Mouse (Mus musculus): Measurements from ENCODE around the gene Fgr. TPM values are rescaled to one million over a fixed set of nuclear protein-coding genes. Genes with fewer than 3 reads are reported as not detected.

Fgr gene
- polyA plus RNA-seq, 1 experiment from 2014 or later: 0.60 TPM

DNA sequence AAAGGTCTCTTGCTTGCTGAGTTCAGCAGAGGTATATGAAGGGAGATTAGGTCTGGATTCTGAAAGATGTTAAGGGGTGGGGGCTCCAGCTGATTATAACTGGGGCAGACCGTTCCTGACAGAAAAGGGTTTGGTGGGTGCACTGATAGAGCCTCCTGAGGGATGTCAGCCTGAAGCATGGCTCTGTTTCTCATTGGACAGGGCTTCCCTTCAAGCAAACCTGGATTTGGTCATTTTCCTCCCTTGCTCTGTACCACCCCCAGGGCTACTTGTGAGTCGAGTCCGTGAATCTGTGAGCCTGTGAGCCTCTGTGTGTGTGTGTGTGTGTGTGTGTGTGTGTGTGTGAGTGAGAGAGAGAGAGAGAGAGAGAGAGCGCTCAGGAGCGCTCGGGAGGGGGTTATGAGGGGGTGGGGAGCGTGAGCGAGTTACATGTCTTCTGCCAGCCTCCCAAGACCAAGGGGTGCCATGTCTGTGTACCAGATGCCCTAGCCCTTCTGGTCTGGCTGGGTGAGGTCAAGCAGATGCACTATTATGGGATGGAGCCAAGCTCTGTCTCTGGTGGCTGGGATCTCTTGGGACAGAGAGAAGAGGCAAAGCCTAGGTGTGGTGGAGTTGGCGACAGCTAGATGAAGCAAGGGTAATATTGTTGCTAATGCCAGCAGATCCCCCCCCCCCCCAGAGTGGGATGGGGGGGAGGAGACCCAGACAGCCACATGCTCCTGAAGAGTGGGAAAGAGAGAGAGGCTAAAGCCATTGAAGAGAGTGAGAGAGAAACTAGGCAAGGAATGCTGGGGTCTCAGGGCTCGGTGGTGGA lies 41.2 kb downstream of the Fgr start:
- no peak overlapping the region for H3K4me2 ChIP-seq
- H3K4me1 ChIP-seq: peaks cover 83% of the 10 kb centered on the region
- H3K27me3 ChIP-seq (replicated peaks): peaks cover 37% of the 10 kb centered on the region
- 0 out of 2 replicates have a peak overlapping the region, but pooled peaks have one; percentile 12 for H3K27ac ChIP-seq
- H3K36me3 ChIP-seq: no peaks in the 10 kb centered on the region
- 55% methylated on average over 10 of the region's 10 CpGs for WGBS (ENCODE audit: insufficient replicate concordance)
- H3K9me3 ChIP-seq (replicated peaks): no peaks in the 10 kb centered on the region
- no peak overlapping the region for H3K9ac ChIP-seq
- ATAC-seq: no peak
- H3K4me3 ChIP-seq: no peak overlapping the region

DNA sequence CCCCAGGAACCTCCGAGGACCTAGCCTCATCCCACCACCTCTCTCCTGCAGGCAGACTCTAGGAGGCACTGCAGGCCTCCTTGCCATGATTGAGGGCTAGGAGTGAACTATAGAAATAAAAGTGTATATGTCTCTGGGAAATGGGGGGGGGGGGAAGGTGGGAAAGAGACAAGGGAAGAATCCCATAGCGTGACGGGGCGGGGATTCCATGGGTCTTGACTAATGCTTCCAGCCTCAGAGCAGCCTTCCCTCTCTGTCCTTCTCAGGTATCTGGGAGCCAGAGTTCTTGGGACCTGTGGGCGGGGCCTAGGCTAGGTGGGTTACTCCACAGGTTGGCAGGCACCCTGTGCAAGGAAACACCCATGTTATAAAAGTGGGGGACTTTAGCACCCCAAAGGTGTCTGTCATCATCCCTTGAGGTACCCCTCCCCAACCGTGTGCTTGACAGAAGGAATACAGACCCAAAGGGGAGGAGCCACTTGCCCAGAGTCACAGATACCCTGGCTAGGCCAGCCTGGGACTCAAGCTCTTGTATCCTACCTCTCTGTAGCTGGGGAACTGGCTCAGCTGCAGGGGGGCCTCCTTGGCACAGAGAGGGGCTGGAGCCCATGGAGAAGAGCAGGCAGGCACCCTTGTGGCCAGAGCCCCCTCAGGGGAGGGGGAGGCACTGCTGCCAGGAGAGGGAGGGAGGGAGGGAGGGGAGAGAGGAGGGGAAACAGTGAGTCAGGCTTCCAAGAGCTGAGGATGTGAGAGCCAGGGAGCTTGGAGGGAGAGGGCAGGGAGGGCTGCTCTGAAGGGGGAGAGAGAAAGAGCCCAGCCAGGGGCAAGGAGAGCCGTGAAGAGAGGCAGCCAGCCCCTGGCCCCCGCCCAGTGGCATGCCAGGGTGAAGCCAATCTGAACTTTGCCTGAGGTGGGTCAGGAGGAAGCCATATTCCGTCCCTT lies 42.1 kb downstream of the Fgr start:
- H3K4me1 ChIP-seq: peaks cover 83% of the 10 kb centered on the region
- ATAC-seq: no peak
- H3K9me3 ChIP-seq (replicated peaks): no peaks in the 10 kb centered on the region
- H3K27ac ChIP-seq: 0 out of 2 replicates have a peak overlapping the region, but pooled peaks have one; percentile 45
- WGBS (ENCODE audit: insufficient replicate concordance): 43% methylated on average over 9 of the region's 9 CpGs
- peaks cover 28% of the 10 kb centered on the region for H3K27me3 ChIP-seq (replicated peaks)
- H3K4me3 ChIP-seq: no peak overlapping the region
- no peaks in the 10 kb centered on the region for H3K36me3 ChIP-seq
- H3K9ac ChIP-seq: no peak overlapping the region
- H3K4me2 ChIP-seq: no peak overlapping the region

DNA sequence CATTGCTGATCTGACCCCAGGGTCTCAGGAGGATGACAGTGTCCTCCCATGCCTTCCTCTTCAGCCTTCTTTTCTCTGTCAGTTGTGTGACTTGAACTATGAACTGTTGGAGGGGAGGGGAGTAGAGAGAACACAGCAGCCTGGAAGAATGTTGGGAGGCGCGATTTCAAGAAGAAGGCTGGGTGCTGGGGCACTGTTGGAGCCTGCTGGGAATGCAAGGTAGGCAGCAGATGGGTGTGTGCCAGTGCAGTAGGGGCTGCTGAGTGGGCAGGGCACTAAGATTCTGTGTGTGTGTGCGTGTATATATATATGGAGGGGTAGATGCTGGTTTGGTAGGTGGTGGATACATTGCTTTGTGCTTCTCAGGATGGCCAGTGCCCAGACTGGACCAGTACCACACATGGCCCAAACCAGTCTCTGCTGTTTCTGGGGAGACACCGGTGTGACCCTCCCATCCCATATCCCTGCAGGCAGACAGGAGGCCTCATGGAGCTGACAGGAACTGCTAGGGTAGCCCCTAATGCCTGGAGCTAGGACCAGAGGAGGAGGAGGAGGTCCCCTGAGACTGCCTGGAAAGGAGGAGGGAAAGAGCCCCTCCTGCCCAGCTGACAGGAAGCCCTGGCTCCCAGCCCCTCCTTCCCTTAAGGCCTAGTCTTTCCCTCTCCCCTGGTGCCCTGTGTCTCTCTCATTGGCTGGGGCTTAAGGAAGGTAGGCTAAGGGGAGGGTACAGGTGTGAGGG lies 43.0 kb downstream of the Fgr start:
- H3K36me3 ChIP-seq: no peaks in the 10 kb centered on the region
- no peak for ATAC-seq
- H3K9ac ChIP-seq: no peak overlapping the region
- no peak overlapping the region for H3K4me3 ChIP-seq
- no peaks in the 10 kb centered on the region for H3K9me3 ChIP-seq (replicated peaks)
- peaks cover 24% of the 10 kb centered on the region for H3K27me3 ChIP-seq (replicated peaks)
- no peak overlapping the region for H3K4me2 ChIP-seq
- 54% methylated on average over 4 of the region's 4 CpGs for WGBS (ENCODE audit: insufficient replicate concordance)
- no peak overlapping the region for H3K27ac ChIP-seq
- H3K4me1 ChIP-seq: peaks cover 85% of the 10 kb centered on the region

DNA sequence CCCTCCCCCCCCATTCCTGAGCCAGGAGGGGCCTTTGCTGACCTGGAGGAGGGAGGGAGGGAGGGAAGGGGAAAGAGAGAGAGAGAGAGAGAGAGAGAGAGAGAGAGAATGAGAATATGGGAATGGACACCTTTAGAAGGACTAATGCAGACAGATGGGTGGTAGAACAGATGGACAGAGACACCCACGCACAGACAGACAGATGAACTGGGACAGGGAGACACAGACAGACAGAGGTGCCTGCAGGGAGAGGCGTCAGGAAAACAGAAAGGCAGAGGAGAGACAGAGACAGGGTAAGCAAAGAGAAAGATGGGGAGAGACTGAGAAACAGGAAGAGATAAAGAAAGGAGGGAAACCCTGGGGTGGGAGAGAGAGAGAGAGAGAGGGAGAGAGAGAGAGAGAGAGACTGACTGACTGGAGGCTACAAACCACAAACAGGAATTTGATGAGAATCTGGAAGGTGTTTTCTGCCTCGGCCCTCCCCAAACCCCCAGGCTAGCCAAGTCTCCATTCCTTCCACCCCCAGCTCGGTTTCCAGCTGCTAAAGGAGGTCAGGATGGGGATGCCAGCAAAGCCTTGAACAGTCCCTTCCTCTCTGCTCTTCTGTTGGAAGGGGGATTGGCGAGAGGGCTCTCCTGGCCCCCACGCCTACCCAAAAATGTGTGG lies 43.8 kb downstream of the Fgr start:
- H3K27ac ChIP-seq: no peak overlapping the region
- H3K27me3 ChIP-seq (replicated peaks): peaks cover 16% of the 10 kb centered on the region
- H3K4me1 ChIP-seq: peaks cover 85% of the 10 kb centered on the region
- no peak overlapping the region for H3K4me3 ChIP-seq
- 0 out of 2 replicates have a peak, but pooled peaks cover 2% of the 10 kb centered on the region for H3K36me3 ChIP-seq
- no peaks in the 10 kb centered on the region for H3K9me3 ChIP-seq (replicated peaks)
- no peak overlapping the region for H3K9ac ChIP-seq
- 34% methylated on average over 6 of the region's 6 CpGs for WGBS (ENCODE audit: insufficient replicate concordance)
- no peak overlapping the region for H3K4me2 ChIP-seq
- ATAC-seq: no peak

DNA sequence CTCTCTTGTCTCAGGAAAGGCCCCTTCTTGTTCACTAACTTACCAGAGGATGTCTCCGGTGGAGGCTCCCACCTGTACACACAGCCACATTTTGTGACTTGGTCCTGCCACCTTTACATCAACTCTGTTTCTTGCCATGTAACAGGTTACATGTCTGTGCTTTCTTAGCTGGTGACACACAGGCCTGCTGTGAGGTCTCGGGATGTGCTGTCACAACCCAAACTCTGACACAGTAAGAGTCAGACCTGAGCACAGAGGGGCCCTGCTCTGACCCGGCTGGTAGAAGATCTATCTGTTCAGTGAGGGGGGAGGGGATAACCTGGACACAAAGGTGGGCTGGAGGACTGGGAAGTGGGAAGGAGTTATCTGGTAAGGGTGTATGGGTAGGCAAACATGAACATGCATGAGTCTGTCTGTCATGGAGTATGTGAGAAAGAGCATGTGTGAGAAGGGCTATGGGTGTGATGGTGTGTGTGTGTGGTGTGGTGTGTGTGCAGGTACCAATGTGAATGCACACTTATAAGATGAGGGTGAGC lies 44.4 kb downstream of the Fgr start:
- no peaks in the 10 kb centered on the region for H3K9me3 ChIP-seq (replicated peaks)
- H3K4me1 ChIP-seq: peaks cover 85% of the 10 kb centered on the region
- WGBS (ENCODE audit: insufficient replicate concordance): 56% methylated on average over 3 of the region's 3 CpGs
- ATAC-seq: no peak
- H3K27ac ChIP-seq: no peak overlapping the region
- H3K4me3 ChIP-seq: no peak overlapping the region
- peaks cover 10% of the 10 kb centered on the region for H3K27me3 ChIP-seq (replicated peaks)
- H3K9ac ChIP-seq: no peak overlapping the region
- no peak overlapping the region for H3K4me2 ChIP-seq
- H3K36me3 ChIP-seq: 0 out of 2 replicates have a peak, but pooled peaks cover 2% of the 10 kb centered on the region

DNA sequence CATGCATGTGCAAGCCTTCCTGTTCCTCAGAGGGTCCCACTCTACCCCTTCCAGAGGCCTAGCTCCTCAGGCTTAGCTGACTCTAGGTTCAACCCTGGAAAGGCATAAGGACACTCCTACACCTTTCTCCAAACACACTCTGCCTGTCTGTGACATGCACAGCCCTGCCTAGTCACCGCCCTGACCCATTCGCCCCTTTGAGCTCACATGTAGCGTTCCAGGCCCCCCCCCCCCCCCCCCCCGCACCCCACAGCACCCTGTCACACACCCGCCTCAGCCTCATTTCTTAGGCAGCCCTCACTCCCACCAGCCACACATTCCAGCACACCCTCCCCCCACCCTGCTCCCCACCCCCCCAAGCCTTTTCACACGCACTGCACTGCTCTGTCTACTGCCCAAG lies 46.8 kb downstream of the Fgr start:
- no peak overlapping the region for H3K9ac ChIP-seq
- no peak for ATAC-seq
- no peak overlapping the region for H3K27ac ChIP-seq
- 48% methylated on average over 5 of the region's 6 CpGs for WGBS (ENCODE audit: insufficient replicate concordance)
- H3K9me3 ChIP-seq (replicated peaks): no peaks in the 10 kb centered on the region
- no peaks in the 10 kb centered on the region for H3K27me3 ChIP-seq (replicated peaks)
- H3K4me3 ChIP-seq: no peak overlapping the region
- H3K36me3 ChIP-seq: 0 out of 2 replicates have a peak, but pooled peaks cover 4% of the 10 kb centered on the region
- peaks cover 85% of the 10 kb centered on the region for H3K4me1 ChIP-seq
- no peak overlapping the region for H3K4me2 ChIP-seq

DNA sequence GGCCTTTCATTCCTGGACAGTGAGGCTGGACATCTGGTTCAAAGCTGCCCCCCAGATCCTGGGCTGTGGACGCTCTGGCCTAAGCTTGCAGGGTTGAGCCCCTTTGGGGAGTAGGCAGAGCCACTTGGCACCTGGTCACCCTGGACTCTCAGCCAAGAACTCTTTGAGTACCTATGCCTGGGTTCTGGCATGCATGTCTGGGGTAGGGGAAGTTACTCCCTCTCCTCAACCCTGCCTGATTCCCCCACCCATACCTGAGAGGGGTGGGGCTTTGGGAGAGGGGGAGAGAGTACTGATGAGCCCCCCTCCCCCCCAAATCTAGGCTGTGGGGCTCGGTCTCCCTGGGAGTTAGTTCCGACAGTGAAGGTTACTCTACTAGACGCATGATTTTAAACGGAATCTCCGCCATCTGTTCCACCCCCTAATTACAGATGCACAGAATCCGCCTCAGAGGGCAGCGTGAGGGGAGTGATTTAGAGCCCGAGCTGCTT lies 47.3 kb downstream of the Fgr start:
- no peak overlapping the region for H3K4me3 ChIP-seq
- no peak overlapping the region for H3K9ac ChIP-seq
- WGBS (ENCODE audit: insufficient replicate concordance): 40% methylated on average over 9 of the region's 9 CpGs
- H3K9me3 ChIP-seq (replicated peaks): no peaks in the 10 kb centered on the region
- 0 out of 2 replicates have a peak, but pooled peaks cover 4% of the 10 kb centered on the region for H3K36me3 ChIP-seq
- no peaks in the 10 kb centered on the region for H3K27me3 ChIP-seq (replicated peaks)
- no peak overlapping the region for H3K27ac ChIP-seq
- H3K4me2 ChIP-seq: no peak overlapping the region
- peaks cover 82% of the 10 kb centered on the region for H3K4me1 ChIP-seq
- ATAC-seq: no peak

DNA sequence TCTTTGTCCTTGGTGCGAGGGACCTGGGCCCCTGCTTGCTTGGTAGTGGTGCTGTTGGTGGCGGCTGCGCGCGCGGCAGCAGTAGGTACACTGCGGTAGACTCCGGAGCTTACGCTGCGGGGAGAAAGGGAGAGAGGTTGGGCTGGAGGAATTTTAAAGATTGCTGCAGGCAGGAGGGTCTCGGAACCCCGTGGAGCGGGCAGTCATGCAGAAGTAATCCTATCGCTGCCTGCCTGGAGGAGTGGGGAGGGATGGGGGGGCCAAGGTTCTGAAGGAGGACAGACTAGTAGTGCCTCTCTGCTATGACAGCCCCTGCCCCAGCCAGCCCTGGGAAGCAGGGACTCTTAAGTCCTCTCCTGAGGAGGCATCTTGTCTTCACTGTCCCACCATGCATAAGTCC lies 48.3 kb downstream of the Fgr start:
- Histone ChIP-seq H3K27me3 (replicated peaks) (no peaks in the 10 kb centered on the region), H3K4me1 (peaks cover 81% of the 10 kb centered on the region), H3K9ac (no peak overlapping the region), H3K27ac (no peak overlapping the region), H3K4me3 (no peak overlapping the region), H3K36me3 (0 out of 2 replicates have a peak, but pooled peaks cover 4% of the 10 kb centered on the region), H3K9me3 (replicated peaks) (no peaks in the 10 kb centered on the region), H3K4me2 (0 out of 2 replicates have a peak overlapping the region, but pooled peaks have one; percentile 4)
- WGBS (ENCODE audit: insufficient replicate concordance): 63% methylated on average over 14 of the region's 14 CpGs
- no peak for ATAC-seq

DNA sequence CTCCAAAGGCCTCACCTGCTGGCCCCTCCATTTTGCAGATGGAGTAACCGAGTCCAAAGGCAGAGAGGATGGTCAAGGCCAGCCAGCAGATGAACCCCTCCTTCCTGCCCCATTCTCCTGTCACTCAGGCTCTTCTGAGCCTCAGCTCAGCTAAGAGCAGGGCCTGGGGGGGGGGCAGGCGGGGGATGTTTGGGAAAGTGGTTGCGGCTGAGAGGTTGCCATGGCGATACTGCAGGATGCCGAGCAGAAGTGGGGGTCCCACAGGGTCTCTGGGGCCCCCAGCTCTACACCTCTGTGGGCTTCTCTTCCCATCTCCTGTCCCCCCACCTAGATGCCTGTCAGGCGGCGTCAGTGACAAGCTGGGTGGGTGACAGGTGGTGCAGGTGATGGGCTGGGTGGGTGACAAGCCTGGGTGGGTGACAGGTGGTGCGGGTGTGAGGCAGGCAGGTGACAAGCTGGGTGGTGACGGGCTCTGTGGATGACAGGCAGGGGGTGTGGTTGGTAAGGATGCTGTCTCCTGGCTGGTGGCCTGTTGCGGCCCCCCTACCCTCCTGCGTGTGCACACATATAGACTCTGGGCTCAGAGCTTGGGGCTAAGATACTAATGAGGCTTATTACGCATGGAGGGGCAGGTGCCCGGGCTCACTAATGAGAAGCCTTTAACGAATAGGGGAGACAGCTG lies 49.2 kb downstream of the Fgr start:
- H3K4me1 ChIP-seq: peaks cover 80% of the 10 kb centered on the region
- no peak overlapping the region for H3K9ac ChIP-seq
- no peak for ATAC-seq
- no peak overlapping the region for H3K4me2 ChIP-seq
- 0 out of 2 replicates have a peak overlapping the region, but pooled peaks have one; percentile 32 for H3K27ac ChIP-seq
- H3K4me3 ChIP-seq: no peak overlapping the region
- H3K9me3 ChIP-seq (replicated peaks): no peaks in the 10 kb centered on the region
- H3K36me3 ChIP-seq: 0 out of 2 replicates have a peak, but pooled peaks cover 8% of the 10 kb centered on the region
- H3K27me3 ChIP-seq (replicated peaks): no peaks in the 10 kb centered on the region
- 78% methylated on average over 14 of the region's 14 CpGs for WGBS (ENCODE audit: insufficient replicate concordance)

DNA sequence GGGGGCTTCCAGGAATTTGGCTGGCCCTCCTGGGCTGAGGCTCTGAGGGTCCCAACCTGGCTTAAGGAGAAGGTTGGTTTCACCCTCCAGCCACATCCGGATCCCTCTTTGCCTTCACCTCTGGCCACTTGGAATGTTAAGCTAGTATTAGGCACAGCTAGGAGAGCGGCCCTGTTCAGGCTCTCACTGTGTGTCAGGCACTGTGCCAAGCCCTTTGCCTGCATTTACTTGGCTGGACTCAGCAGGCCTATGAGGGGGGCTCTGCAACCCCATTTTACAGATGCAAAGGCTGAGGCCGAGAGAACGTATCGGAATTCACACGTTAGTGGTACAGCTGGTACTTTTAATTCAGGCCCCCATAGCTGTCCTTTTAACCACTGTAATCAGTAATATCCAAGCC lies 49.7 kb downstream of the Fgr start:
- no peak overlapping the region for H3K27ac ChIP-seq
- no peak overlapping the region for H3K4me3 ChIP-seq
- WGBS (ENCODE audit: insufficient replicate concordance): 88% methylated on average over 6 of the region's 6 CpGs
- no peaks in the 10 kb centered on the region for H3K9me3 ChIP-seq (replicated peaks)
- no peak for ATAC-seq
- no peaks in the 10 kb centered on the region for H3K27me3 ChIP-seq (replicated peaks)
- peaks cover 82% of the 10 kb centered on the region for H3K4me1 ChIP-seq
- H3K9ac ChIP-seq: no peak overlapping the region
- 0 out of 2 replicates have a peak, but pooled peaks cover 8% of the 10 kb centered on the region for H3K36me3 ChIP-seq
- H3K4me2 ChIP-seq: no peak overlapping the region
